Mouse (Mus musculus): Measurements from ENCODE around the gene Clcn3.
"Not testable (repeated sequence)": the region's sequence is repeated elsewhere in the genome, so short reads cannot be mapped to it uniquely, and the experiment has no call there.

Clcn3 gene

GRCm38 (mm10) chr8:60982701-60983687 is at the start of gene Clcn3:
Gene Clcn3 (minus strand): TSS chr8:60983300.
- peak; percentile 97 for DNase-seq (ENCODE audit: low spot score in 2 of 2)

DNA sequence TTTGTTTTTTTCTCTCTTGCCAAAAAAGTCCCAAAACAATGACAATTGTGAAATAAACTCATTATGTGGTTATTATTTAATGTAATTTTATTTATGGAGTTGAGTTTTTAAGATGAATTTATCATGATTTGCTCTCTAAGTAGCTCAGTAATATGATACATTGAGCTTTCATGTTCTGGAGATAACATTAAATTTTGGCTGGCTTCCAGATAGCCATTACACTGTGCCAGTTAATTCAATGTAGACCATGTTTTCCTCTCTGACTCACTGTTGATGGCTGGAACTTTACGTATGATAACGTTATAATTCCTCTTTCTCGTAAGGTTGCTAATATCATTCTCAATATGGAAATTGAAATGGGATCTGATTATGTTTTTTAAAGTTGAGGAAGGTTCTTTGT is 13.4 kb upstream of the Clcn3 start:
- DNase-seq (ENCODE audit: low spot score in 2 of 2), result no peak

DNA sequence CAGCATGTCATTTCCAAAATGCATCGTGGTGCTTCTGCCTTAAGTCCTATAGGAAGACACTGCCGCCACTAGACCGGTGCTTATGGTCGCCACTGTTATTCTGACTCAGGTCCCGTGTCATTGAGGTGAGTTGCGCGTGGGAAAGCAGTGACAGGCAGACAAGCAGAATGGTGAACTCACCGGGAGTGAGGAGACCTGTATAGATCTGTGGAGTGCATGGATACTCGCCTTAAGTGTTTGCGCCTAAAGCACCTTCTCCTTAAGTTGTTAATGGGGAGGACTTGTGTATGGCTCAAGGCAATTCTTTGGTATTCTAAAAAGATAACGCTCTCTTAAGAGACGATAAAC is 10.5 kb upstream of the Clcn3 start:
- DNase-seq (ENCODE audit: low spot score in 2 of 2), result no peak

DNA sequence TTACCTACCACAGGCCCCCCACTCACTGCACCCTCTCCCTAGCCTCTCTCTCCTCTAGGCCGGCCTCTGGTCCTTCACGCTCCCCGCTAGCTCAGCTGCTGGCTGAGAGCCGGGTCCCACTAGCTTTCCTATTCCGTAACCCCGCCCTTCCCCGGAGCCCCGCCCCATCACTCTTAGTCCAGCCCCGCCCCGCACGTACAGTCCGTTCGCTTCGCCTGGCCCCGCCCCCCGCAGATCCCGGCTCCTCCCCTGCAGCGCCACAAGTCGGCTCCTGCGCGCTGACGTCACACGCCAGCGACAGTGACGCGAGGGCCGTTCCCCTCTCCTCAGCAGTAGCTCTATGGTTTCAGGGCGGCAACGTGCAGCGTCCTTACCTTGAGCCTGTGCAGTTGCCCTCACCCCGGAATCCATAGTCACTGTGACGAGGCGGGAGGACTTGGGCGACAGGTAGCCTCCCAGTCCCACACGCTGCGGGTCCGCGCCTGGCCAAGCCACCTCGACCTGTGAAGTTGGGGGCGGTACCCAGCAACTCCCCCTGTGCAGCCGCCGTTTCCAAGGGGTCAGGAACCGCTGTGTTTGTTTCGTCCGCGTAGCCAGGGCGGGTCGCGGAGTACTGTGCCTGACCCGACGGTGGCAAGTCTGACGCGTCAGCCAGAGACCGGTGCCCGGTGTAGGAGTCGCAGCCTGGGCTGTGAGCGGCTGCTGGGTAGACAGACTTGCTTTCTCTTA is 10.0 kb upstream of the Clcn3 start, which contains the start of gene Nek1:
Gene Nek1, plus strand, starts transcription at position 286 of the 729 bp plus-strand sequence.
- DNase-seq (ENCODE audit: low spot score in 2 of 2), result peak; percentile 96 to 98

- peak in 1 of 2 experiments; percentile 61 for DNase-seq (ENCODE audit: low spot score in 2 of 2)
Observed at GRCm38 (mm10) chr8:60992561-60992909, 9.4 kb upstream of the Clcn3 start.

GRCm38 (mm10) chr8:60984260-60985010 is 1.3 kb upstream of the Clcn3 start:
- DNase-seq (ENCODE audit: low spot score in 2 of 2), result not testable (repeated sequence)

GRCm38 (mm10) chr8:60983688-60984079 is 584 bp upstream of the Clcn3 start:
- peak; percentile 66 to 76 for DNase-seq (ENCODE audit: low spot score in 2 of 2)

DNA sequence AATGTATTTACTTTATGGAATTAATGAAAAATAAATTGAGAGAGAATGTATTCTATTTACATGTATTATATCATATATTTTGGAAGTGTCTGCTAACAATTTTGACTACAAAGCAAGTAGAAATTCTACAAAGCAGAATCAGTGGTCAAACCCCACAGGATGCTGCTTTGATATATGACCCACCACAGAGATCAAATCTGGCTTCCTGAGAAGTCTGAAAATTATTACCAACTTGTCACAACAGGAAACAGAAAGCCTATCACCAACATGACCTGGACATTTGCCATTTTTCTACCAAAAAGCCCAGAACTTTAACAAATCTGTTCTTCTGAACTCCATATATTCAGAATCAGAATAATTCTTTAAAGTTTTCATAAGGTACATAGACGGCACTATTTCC is 1.7 kb downstream of the Clcn3 start:
- no peak for DNase-seq (ENCODE audit: low spot score in 2 of 2)

GRCm38 (mm10) chr8:60978496-60978895 is 4.6 kb downstream of the Clcn3 start:
- DNase-seq (ENCODE audit: low spot score in 2 of 2), result no peak

GRCm38 (mm10) chr8:60976818-60977217 is 6.3 kb downstream of the Clcn3 start:
- no peak for DNase-seq (ENCODE audit: low spot score in 2 of 2)

DNA sequence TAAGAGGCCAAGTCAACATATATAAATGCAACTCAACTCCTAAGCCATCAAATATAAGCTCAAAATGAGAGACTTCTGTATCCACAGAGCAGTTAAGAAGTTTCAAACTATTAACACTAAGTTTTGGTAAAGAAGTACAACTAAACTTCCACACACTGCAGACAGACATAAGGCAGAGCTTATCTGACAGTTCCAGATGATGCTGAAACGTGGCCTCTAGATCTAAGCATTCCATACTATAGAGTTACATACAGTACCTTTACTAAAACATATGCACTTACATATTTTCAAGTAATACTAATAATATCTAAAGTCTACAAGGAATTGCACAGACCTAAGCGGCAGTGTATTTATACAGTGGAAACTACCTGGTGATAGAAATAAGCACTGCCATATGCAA is 8.3 kb downstream of the Clcn3 start:
- DNase-seq (ENCODE audit: low spot score in 2 of 2), result no peak

GRCm38 (mm10) chr8:60973448-60973847 is 9.7 kb downstream of the Clcn3 start:
- no peak for DNase-seq (ENCODE audit: low spot score in 2 of 2)

DNA sequence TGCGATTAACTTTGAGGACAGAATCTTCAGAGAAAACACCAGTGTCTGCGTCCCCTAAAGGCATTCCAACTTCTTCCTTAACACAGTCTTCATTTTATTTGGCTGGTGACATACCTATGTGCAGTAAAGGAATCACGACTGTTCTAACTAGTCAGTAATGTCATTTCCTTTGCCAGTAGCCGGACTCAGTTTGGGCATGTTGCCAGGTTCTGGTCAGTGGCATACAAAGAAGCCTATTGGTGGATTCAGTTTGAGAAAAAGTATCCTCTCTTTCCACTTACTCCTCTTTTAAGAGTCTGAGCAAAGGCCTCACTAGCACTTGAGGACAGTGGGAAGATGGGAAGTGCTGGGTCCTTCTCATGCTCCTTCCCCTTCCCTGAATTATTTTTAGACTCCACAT is 11.3 kb downstream of the Clcn3 start:
- no peak for DNase-seq (ENCODE audit: low spot score in 2 of 2)

- no peak for DNase-seq (ENCODE audit: low spot score in 2 of 2)
Observed at GRCm38 (mm10) chr8:60969091-60969490, 14.0 kb downstream of the Clcn3 start.

GRCm38 (mm10) chr8:60965741-60966140 is 17.4 kb downstream of the Clcn3 start:
- DNase-seq (ENCODE audit: low spot score in 2 of 2), result no peak

- no peak for DNase-seq (ENCODE audit: low spot score in 2 of 2)
Observed at GRCm38 (mm10) chr8:60965306-60965705, 17.8 kb downstream of the Clcn3 start.

GRCm38 (mm10) chr8:60964518-60964917 is 18.6 kb downstream of the Clcn3 start:
- no peak for DNase-seq (ENCODE audit: low spot score in 2 of 2)

DNA sequence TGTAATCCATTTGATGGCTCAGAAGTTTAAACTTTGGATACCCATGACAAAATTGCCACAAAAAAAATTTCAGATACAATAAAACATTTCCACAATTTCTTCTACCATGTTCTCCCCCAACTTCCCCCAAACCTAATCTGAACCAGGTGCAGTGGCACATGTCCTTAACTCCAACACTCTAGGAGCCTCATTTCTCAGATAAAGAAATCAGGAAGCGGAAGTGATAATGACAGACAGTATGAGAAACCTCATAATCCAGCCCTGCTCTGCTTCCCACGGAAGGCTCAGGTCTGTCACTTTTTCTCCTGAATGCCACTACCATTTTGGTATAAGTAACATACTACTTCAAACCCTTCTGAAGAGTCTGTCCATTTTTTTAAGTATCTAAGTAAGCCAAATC is 19.2 kb downstream of the Clcn3 start:
- DNase-seq (ENCODE audit: low spot score in 2 of 2), result no peak

GRCm38 (mm10) chr8:60962763-60963162 is 20.3 kb downstream of the Clcn3 start:
- DNase-seq (ENCODE audit: low spot score in 2 of 2), result no peak

GRCm38 (mm10) chr8:60956847-60957246 is 26.3 kb downstream of the Clcn3 start:
- no peak for DNase-seq (ENCODE audit: low spot score in 2 of 2)

- DNase-seq (ENCODE audit: low spot score in 2 of 2), result peak; percentile 77 to 81
Observed at GRCm38 (mm10) chr8:60954281-60955014, 28.7 kb downstream of the Clcn3 start.

Measured in right cerebral cortex, adult 2 months (tissue).